Mouse (Mus musculus) midbrain, embryonic 14.5 days (tissue): Measurements from ENCODE around the gene Slc22a3. TPM values are rescaled to one million over a fixed set of nuclear protein-coding genes. Genes with fewer than 3 reads are reported as not detected.

Experiments used
- ATAC-seq: fragments of 200-750 bp; cut with Nextera tagmentation; 2 replicates; pipeline ENCODE4 v1.8.0; 2017; ENCODE audit warnings: moderate number of reproducible peaks, moderate library complexity; ENCODE audit not compliant: low FRiP score, low TSS enrichment
- DNase-seq: peaks from one replicate; pipeline ENCODE4 v3.0.0-alpha.2; 2015
- H3K27ac ChIP-seq: fragments of 300-500 bp; sonication (generic); replicated peaks from 2 replicates; pipeline ENCODE4 v1.5.1; 2014; ENCODE audit warnings: mild to moderate bottlenecking, low read depth, low read length, moderate library complexity
- H3K27me3 ChIP-seq: fragments of 300-500 bp; sonication (generic); 2 replicates; pipeline ENCODE4 v1.6.1; 2014; ENCODE audit warnings: low read length, control low read depth, mixed read lengths; ENCODE audit not compliant: control insufficient read depth, insufficient read depth
- H3K36me3 ChIP-seq: fragments of 300-500 bp; sonication (generic); 2 replicates; pipeline ENCODE4 v1.6.1; 2014; ENCODE audit warnings: low read length, control low read depth; ENCODE audit not compliant: control insufficient read depth, insufficient read depth
- H3K4me1 ChIP-seq: fragments of 300-500 bp; sonication (generic); 2 replicates; pipeline ENCODE4 v1.6.1; 2014; ENCODE audit warnings: mild to moderate bottlenecking, antibody characterized with exemption, low read length, control low read depth; ENCODE audit not compliant: control insufficient read depth, insufficient read depth
- H3K4me2 ChIP-seq: fragments of 300-500 bp; sonication (generic); 2 replicates; pipeline ENCODE4 v1.6.1; 2014; ENCODE audit warnings: mild to moderate bottlenecking, low read length, moderate library complexity
- H3K4me3 ChIP-seq: fragments of 300-500 bp; sonication (generic); replicated peaks from 2 replicates; pipeline ENCODE4 v1.5.1; 2014; ENCODE audit warnings: low read depth, low read length
- H3K9ac ChIP-seq: fragments of 300-500 bp; sonication (generic); replicated peaks from 2 replicates; pipeline ENCODE4 v1.6.1; 2014; ENCODE audit warnings: mild to moderate bottlenecking, low read length, moderate library complexity
- H3K9me3 ChIP-seq: fragments of 300-500 bp; sonication (generic); 2 replicates; pipeline ENCODE4 v1.6.1; 2016; ENCODE audit warnings: low read length, control low read depth, mixed read lengths; ENCODE audit not compliant: control insufficient read depth
- WGBS: fragments of 180-500 bp; shearing (Covaris S2); extraction: QIAGEN DNeasy Blood & Tissue Kit; methylation state at CpG from one replicate; pipeline ENCODE4 v1.1.7; 2014; 5-methylcytosine and 5-hydroxymethylcytosine counted together
- polyA plus RNA-seq: library from polyadenylated mRNA; unstranded; fragments of >200 nt; fragmentation: Nextera tagmentation; extraction: Ambion mirVana; gene quantifications from 2 replicates; pipeline ENCODE4 v1.2.1, GENCODE M21; 2014

Gene Slc22a3
- polyA plus RNA-seq, 1 experiment from 2014 or later: 0.74 TPM

DNA sequence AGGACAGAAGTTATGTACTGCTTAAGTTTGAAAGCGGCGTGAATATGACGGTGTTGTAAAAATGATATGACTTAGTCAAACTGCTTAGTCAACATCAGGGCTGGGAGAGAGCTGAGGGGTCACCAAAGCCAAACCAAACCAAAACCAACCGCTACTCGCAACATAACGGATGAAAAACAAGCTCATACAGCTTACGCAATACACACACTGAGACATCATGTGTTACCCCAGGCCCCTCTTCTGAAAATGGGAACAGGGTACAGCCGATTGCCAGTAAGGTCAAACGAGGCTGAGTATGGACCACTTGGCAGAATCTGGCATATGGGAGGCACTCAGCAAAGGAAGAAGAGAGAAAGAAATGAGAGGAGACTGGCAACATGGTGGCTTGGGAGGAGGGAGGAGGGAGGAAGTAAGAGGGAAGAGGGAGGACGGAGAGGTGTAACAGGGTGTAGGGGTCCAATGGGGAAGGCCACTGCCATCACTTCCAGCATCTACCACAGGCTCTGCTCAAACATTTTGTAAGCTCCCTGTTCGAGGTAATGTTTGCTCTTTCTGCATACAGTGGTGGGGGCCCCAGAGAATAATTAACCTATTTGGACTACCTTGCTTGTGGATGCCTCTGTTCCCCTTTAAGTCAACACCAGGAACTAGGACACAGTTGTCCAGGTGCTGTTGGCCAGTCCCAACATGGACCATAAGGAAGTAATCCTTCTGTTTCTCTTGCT is 129.4 kb downstream of the Slc22a3 start, which contains the start of gene Plg:
TSS of gene Plg (plus strand) at position 628 of the 725 bp plus-strand sequence.
- ATAC-seq: no peak
- Histone ChIP-seq H3K27ac (no peak within 1 kb of the TSS), H3K9me3 (no peaks in the 10 kb centered on the region), H3K4me3 (no peak within 1 kb of the TSS), H3K4me2 (no peak within 1 kb of the TSS), H3K36me3 (no peaks in the 10 kb centered on the region), H3K4me1 (no peaks in the 10 kb centered on the region), H3K27me3 (no peaks in the 10 kb centered on the region), H3K9ac (no peak within 1 kb of the TSS)
- WGBS: 95% methylated on average over 11 of the region's 11 CpGs
- no peak for DNase-seq

DNA sequence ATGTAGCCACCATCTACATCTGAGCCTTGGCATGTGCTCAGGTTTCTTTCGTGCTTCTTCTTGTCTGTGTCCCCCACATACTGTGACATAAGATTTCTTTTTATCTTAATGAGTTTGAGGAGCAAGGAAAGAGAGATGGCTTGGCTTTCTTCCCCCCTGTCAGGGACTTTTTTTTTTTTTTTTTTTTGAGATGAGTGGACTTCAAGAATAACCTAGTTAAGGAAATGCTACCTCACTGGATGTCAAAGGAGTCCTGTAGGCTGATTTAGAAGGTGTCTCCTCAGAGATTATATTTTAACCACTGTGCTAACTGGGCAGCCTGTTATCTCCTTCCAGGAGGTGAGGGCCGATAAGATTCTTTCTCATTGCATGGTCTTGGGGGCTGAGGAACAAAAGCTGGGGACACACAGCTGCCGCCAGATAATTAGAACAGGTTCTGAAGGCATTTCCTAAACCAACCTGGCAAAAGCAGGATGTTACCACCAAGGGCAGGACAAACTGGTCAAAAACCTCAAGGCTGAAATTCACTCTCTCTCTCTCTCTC is 133.8 kb downstream of the Slc22a3 start:
- 74% methylated on average over 3 of the region's 3 CpGs for WGBS
- Histone ChIP-seq H3K4me3 (no peak overlapping the region), H3K36me3 (no peaks in the 10 kb centered on the region), H3K27ac (no peak overlapping the region), H3K9me3 (no peaks in the 10 kb centered on the region), H3K27me3 (no peaks in the 10 kb centered on the region), H3K4me2 (no peak overlapping the region), H3K9ac (no peak overlapping the region), H3K4me1 (no peaks in the 10 kb centered on the region)
- ATAC-seq: no peak
- DNase-seq: no peak

DNA sequence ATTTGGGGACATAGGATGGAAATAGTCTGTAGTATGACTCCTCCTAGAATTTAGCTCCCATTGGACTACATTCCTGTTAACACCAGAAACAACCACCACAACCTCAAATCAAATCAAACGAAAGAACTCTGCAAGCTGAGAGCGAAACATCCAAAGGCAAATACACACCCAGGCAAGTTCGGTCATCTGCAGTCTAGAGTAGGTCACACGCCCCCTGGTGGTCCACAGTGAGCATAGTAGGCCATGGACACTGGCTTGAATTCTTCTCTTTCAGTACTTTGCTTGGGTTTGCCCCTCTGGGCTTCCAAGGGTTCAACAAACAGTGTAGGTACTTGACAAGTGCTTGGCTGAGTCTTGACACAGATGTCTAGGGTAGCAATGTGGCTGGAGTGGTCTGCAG is 135.5 kb downstream of the Slc22a3 start:
- H3K9me3 ChIP-seq: no peaks in the 10 kb centered on the region

DNA sequence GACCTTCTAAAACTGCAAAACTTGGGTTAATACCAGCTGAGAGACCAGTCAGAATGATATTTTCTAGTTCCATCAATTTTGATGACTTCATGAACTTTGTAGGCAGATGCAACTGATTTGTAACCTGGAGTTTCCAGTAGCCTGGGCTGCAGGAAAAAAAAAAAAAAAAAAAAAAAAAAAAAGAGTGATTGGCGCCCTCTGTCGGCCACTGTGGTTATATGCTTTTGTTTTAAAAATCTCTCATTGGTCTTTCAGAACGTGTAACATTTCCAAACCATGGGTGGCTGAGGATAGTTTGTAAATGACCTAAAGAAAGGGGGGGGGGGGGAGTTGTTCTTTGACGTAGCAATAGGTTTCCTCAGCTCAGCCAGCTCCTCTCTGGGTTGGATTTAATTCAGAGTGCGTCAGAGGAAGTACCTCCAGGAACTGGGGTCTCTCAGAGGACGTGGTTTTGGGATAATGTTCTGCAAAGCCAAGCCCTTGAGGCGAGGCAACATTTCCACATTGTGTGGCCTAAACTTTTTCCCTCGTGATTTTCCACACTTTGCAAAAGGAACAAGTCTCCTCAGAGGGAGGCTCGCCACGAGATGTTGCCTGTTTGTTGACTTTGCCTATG is 136.1 kb downstream of the Slc22a3 start:
- no peak overlapping the region for H3K4me2 ChIP-seq
- H3K4me1 ChIP-seq: no peaks in the 10 kb centered on the region
- WGBS: 34% methylated on average over 10 of the region's 10 CpGs
- H3K4me3 ChIP-seq: no peak overlapping the region
- ATAC-seq (no peak), DNase-seq (peak; percentile 71)
- no peak overlapping the region for H3K27ac ChIP-seq
- H3K9me3 ChIP-seq: no peaks in the 10 kb centered on the region
- no peaks in the 10 kb centered on the region for H3K27me3 ChIP-seq
- no peak overlapping the region for H3K9ac ChIP-seq
- H3K36me3 ChIP-seq: no peaks in the 10 kb centered on the region

More for the DNA sequence above, 135.5 kb downstream of the Slc22a3 start:
- ATAC-seq (no peak), DNase-seq (peak; percentile 81)
- no peak overlapping the region for H3K27ac ChIP-seq
- H3K36me3 ChIP-seq: no peaks in the 10 kb centered on the region
- H3K9ac ChIP-seq: no peak overlapping the region
- H3K4me1 ChIP-seq: no peaks in the 10 kb centered on the region
- no peak overlapping the region for H3K4me2 ChIP-seq
- no peak overlapping the region for H3K4me3 ChIP-seq
- no peaks in the 10 kb centered on the region for H3K27me3 ChIP-seq
- WGBS: 19% methylated on average over 4 of the region's 4 CpGs

DNA sequence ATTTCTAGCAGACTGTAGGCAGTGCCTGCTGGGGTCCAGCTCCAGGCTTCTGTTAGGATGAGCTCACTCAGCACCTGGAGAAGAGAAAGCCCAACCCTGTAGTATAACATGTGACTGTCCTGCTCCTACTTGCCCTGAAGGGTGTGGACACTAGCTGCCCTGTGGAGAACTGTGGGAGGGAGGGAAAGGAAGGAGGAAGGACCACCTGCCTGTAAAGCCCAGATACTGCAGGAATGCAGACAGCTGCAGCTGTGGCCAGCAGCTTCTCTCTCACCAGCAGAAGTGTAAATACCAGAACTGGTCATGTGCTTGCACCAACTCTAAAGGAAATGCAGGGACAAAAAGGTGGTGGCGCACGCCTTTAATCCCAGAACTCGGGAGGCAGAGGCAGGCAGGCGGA is 137.2 kb downstream of the Slc22a3 start:
- H3K4me1 ChIP-seq: no peaks in the 10 kb centered on the region
- H3K4me3 ChIP-seq: no peak overlapping the region
- no peak overlapping the region for H3K27ac ChIP-seq
- no peaks in the 10 kb centered on the region for H3K9me3 ChIP-seq
- ATAC-seq: no peak
- 83% methylated on average over 4 of the region's 4 CpGs for WGBS
- H3K9ac ChIP-seq: no peak overlapping the region
- H3K36me3 ChIP-seq: no peaks in the 10 kb centered on the region
- no peak for DNase-seq
- H3K27me3 ChIP-seq: no peaks in the 10 kb centered on the region
- no peak overlapping the region for H3K4me2 ChIP-seq

DNA sequence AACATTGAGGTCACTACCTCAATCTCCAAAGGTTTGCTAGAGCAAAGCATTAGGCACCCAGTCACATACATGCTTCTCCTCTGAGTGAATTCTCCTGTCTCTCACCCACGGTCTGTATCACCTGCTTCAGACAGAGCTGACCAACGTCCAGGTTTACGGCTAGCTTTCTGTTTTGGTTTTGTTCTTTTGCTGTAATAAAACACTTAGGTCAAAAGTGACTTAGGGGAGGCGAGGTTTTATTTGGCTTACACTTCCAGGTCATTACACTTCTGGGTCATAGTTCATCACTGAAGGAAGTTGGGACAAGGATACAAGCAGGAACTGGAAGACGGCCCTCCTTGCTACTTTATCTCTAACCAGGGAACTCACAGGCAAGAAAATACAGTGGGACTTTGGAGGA is 138.1 kb downstream of the Slc22a3 start:
- no peak overlapping the region for H3K4me2 ChIP-seq
- ATAC-seq (no peak), DNase-seq (no peak)
- no peak overlapping the region for H3K27ac ChIP-seq
- no peak overlapping the region for H3K4me3 ChIP-seq
- no peaks in the 10 kb centered on the region for H3K27me3 ChIP-seq
- H3K9ac ChIP-seq: no peak overlapping the region
- no peaks in the 10 kb centered on the region for H3K9me3 ChIP-seq
- 82% methylated on average over 5 of the region's 5 CpGs for WGBS
- H3K4me1 ChIP-seq: no peaks in the 10 kb centered on the region
- H3K36me3 ChIP-seq: no peaks in the 10 kb centered on the region

Other genes with a start within 250 kb of the Slc22a3 start
- gene Map3k4, start 188.9 kb downstream of the Slc22a3 start, polyA plus RNA-seq: 31.0 and 38.6 TPM in 2 replicates
- not detected in 2 replicates for gene Plg, start 129.1 kb downstream of the Slc22a3 start, polyA plus RNA-seq
- 1.2 TPM in 1 of 2 replicates, not detected in the other for gene Slc22a2, start 76.4 kb upstream of the Slc22a3 start, polyA plus RNA-seq
- gene Slc22a1, start 168.1 kb upstream of the Slc22a3 start, polyA plus RNA-seq: not detected in 2 replicates